Mouse (Mus musculus): ENCODE data around the gene Psma7. TPM values are rescaled to one million over a fixed set of nuclear protein-coding genes. Genes with fewer than 3 reads are reported as not detected.

Psma7 gene
- polyA plus RNA-seq, 1 experiment = 149 TPM

- Histone ChIP-seq H3K4me3 (replicated peaks; ENCODE audit: control insufficient read depth, low read depth, low read length) (no peak overlapping the region), H3K27ac (ENCODE audit: control insufficient read depth, insufficient read depth, low read depth, low read length, poor library complexity) (no peak overlapping the region), H3K4me1 (ENCODE audit: control insufficient read depth, insufficient read depth, low read length) (no peaks in the 10 kb centered on the region)
- TF ChIP-seq CTCF (IDR thresholded peaks at IDR 0.05; ENCODE audit: control insufficient read depth, insufficient read depth, low read length) = no peak
- TF ChIP-seq POLR2A (IDR thresholded peaks at IDR 0.05; ENCODE audit: borderline replicate concordance, control insufficient read depth, low read depth, low read length) = no peak
- WGBS = 89% methylated on average over 7 of the region's 7 CpGs
Observed at GRCm38 (mm10) chr2:180010686-180011085, 31.5 kb downstream of the Psma7 start.

DNA sequence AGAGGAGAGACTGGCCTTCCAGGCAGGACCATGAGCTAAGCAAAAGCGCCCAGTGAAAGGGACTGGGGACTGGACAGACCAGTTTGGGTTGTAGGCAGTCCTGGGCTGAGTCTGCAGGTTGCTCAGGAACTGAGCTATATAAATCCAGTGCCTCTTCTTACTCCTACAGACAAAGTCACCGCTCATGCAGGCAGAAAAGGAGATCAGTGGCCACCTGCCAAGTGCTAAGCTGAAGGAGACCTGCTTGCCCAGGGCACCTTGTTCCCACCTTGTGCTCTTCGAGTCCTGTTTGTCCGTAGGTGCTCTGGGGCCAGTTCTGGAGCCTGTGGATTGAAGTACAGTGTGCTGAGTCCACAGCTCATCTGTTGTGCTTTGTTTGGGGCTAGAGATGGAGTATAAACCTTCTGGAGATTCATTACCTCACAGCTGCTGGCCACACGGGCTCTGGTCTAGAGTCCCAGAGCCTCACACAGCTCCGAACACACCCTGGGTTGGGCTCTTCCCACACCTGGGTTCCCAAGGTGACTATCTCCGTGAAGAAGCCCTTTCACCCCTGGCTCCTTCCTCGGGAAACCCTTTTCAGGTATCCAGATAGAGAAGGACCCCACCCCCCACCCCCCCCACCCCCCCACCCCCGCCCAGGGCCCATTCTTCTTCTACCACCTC is 35.7 kb downstream of the Psma7 start:
- H3K27ac ChIP-seq (ENCODE audit: control insufficient read depth, insufficient read depth, low read depth, low read length, poor library complexity) = no peak overlapping the region
- H3K4me3 ChIP-seq (replicated peaks; ENCODE audit: control insufficient read depth, low read depth, low read length) = no peak overlapping the region
- H3K4me1 ChIP-seq (ENCODE audit: control insufficient read depth, insufficient read depth, low read length) = no peaks in the 10 kb centered on the region
- no peak for TF ChIP-seq CTCF (IDR thresholded peaks at IDR 0.05; ENCODE audit: control insufficient read depth, insufficient read depth, low read length)
- no peak for TF ChIP-seq POLR2A (IDR thresholded peaks at IDR 0.05; ENCODE audit: borderline replicate concordance, control insufficient read depth, low read depth, low read length)
- 53% methylated on average over 9 of the region's 9 CpGs for WGBS

DNA sequence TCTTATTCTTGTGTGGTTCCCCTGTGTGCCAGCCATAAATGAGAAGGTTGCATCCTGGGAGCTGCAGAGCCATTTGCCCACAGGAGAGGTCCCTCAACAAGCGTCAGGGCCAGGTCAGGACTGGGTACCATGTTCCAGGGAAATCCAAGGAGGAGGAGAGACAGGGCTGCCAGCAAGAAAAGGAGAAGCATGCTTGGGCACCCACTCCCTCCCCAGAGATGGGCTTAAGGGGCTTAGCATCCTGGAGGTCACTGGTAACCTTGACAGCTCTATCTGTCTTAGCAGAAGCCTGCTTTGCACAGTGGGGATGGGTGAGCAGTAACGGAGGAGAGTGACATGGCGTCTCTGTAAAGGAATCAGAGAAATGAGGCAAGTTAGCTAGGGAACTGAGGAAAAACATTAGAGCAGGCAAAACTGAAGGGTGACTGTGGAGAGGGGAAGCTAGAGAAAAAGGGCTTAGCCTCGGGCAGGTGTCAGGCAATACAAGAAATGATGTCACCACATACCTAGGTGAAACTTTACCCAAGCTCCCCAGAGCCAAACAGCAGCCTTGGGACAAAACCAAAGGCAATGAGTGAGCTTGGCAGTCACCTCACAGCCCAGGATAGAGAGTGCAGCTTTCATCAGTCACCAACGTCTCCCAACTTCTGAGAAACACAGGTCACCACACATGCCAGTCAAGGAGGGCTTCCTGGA is 36.4 kb downstream of the Psma7 start:
- no peak overlapping the region for H3K4me3 ChIP-seq (replicated peaks; ENCODE audit: control insufficient read depth, low read depth, low read length)
- WGBS = 53% methylated on average over 5 of the region's 5 CpGs
- TF ChIP-seq CTCF (IDR thresholded peaks at IDR 0.05; ENCODE audit: control insufficient read depth, insufficient read depth, low read length) = no peak
- TF ChIP-seq POLR2A (IDR thresholded peaks at IDR 0.05; ENCODE audit: borderline replicate concordance, control insufficient read depth, low read depth, low read length) = no peak

DNA sequence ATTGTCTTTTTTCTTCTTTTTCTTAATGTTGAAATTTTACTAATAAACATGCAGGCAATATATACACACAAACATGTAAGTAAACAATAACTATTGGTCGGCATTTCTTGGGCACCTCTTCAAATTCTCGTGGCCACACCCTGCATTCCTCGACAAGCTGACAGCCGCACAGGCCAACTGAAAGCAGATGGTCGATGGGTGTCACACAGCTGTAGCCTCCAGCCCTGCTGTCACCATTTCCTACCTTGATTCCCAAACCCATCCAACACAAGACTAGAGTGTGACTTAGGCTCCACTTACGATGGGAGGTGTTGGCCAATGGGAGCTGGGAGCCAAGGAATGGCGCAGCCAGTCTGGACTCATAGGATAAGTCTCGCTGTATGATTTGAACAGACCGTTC is 40.6 kb downstream of the Psma7 start:
- Histone ChIP-seq H3K27ac (ENCODE audit: control insufficient read depth, insufficient read depth, low read depth, low read length, poor library complexity) (no peak overlapping the region), H3K4me1 (ENCODE audit: control insufficient read depth, insufficient read depth, low read length) (no peaks in the 10 kb centered on the region), H3K4me3 (replicated peaks; ENCODE audit: control insufficient read depth, low read depth, low read length) (no peak overlapping the region)
- WGBS = 85% methylated on average over 9 of the region's 9 CpGs
- TF ChIP-seq POLR2A (IDR thresholded peaks at IDR 0.05; ENCODE audit: borderline replicate concordance, control insufficient read depth, low read depth, low read length) (no peak), CTCF (IDR thresholded peaks at IDR 0.05; ENCODE audit: control insufficient read depth, insufficient read depth, low read length) (no peak)

More for the DNA sequence above, 36.4 kb downstream of the Psma7 start:
- Histone ChIP-seq H3K4me1 (ENCODE audit: control insufficient read depth, insufficient read depth, low read length) (no peaks in the 10 kb centered on the region), H3K27ac (ENCODE audit: control insufficient read depth, insufficient read depth, low read depth, low read length, poor library complexity) (no peak overlapping the region)

DNA sequence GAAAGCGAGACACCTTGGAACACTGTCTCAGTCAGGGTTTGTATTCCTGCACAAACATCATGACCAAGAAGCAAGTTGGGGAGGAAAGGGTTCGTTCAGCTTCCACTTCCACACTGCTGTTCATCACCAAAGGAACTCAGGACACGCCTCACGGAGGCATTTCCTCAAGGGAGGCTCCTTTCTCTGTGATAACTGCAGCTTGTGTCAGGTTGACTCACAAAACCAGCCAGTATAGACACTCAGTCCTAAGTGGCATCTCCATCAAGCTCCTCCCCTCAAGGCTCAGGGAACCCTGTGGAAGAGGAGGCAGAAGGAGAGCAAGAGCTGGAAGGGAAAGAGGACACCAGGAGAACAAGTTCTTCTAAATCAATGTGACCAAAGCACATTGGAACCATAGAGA is 43.8 kb downstream of the Psma7 start:
- no peak overlapping the region for H3K27ac ChIP-seq (ENCODE audit: control insufficient read depth, insufficient read depth, low read depth, low read length, poor library complexity)
- WGBS = 67% methylated on average over 4 of the region's 4 CpGs
- TF ChIP-seq POLR2A (IDR thresholded peaks at IDR 0.05; ENCODE audit: borderline replicate concordance, control insufficient read depth, low read depth, low read length) (no peak), CTCF (IDR thresholded peaks at IDR 0.05; ENCODE audit: control insufficient read depth, insufficient read depth, low read length) (no peak)
- H3K4me3 ChIP-seq (replicated peaks; ENCODE audit: control insufficient read depth, low read depth, low read length) = no peak overlapping the region
- no peaks in the 10 kb centered on the region for H3K4me1 ChIP-seq (ENCODE audit: control insufficient read depth, insufficient read depth, low read length)

DNA sequence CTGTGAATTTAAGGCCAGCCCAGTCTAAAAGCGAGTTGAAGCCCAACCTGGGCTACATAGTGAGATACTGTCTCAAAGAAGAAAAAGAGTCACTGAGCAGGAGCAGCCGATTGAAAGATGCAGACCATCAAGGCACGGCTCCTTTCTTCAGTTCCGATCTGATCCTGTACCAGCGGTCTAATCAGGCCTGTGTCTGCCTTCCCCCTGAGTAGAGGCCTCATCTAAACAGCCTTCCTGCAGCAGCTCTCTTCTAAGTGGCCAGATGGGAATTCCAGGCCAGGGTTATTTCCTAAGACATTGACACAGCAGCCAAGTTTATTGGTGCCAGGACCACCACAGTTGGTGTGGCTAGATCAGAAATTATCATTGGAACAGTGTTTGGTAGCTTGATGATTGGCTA is 49.2 kb downstream of the Psma7 start:
- TF ChIP-seq CTCF (IDR thresholded peaks at IDR 0.05; ENCODE audit: control insufficient read depth, insufficient read depth, low read length) = no peak
- no peak for TF ChIP-seq POLR2A (IDR thresholded peaks at IDR 0.05; ENCODE audit: borderline replicate concordance, control insufficient read depth, low read depth, low read length)
- no peak overlapping the region for H3K4me3 ChIP-seq (replicated peaks; ENCODE audit: control insufficient read depth, low read depth, low read length)
- H3K27ac ChIP-seq (ENCODE audit: control insufficient read depth, insufficient read depth, low read depth, low read length, poor library complexity) = no peak overlapping the region
- 78% methylated on average over 5 of the region's 5 CpGs for WGBS
- H3K4me1 ChIP-seq (ENCODE audit: control insufficient read depth, insufficient read depth, low read length) = no peaks in the 10 kb centered on the region

DNA sequence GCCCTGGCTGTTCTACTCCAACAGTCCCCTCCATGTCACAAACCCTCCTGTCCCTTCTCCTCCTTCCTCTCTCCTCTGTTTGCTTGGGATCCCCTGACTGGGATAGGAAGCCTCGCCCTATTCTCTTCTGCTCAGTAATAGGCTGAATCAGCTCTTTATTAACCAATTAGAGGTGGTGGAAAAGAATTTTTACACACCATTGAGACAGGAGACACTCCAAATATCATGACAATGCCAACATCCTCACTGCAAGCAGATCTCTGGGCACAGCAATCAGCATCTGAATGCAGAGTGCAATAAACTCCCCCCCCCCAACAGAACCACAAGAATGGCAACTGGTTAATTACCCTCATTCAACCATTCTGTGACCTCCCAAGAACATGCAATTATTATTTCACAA is 53.1 kb downstream of the Psma7 start:
- no peak overlapping the region for H3K27ac ChIP-seq (ENCODE audit: control insufficient read depth, insufficient read depth, low read depth, low read length, poor library complexity)
- WGBS = 75% methylated on average over 1 of the region's 1 CpGs
- no peak overlapping the region for H3K4me3 ChIP-seq (replicated peaks; ENCODE audit: control insufficient read depth, low read depth, low read length)
- TF ChIP-seq POLR2A (IDR thresholded peaks at IDR 0.05; ENCODE audit: borderline replicate concordance, control insufficient read depth, low read depth, low read length) (no peak), CTCF (IDR thresholded peaks at IDR 0.05; ENCODE audit: control insufficient read depth, insufficient read depth, low read length) (no peak)
- no peaks in the 10 kb centered on the region for H3K4me1 ChIP-seq (ENCODE audit: control insufficient read depth, insufficient read depth, low read length)

GRCm38 (mm10) chr2:179986437-179987022 is 55.7 kb downstream of the Psma7 start:
- Histone ChIP-seq H3K27ac (ENCODE audit: control insufficient read depth, insufficient read depth, low read depth, low read length, poor library complexity) (no peak overlapping the region), H3K4me1 (ENCODE audit: control insufficient read depth, insufficient read depth, low read length) (peaks cover 2% of the 10 kb centered on the region), H3K4me3 (replicated peaks; ENCODE audit: control insufficient read depth, low read depth, low read length) (no peak overlapping the region)
- TF ChIP-seq POLR2A (IDR thresholded peaks at IDR 0.05; ENCODE audit: borderline replicate concordance, control insufficient read depth, low read depth, low read length) (no peak), CTCF (IDR thresholded peaks at IDR 0.05; ENCODE audit: control insufficient read depth, insufficient read depth, low read length) (no peak)
- 38% methylated on average over 10 of the region's 10 CpGs for WGBS

Other genes starting within 250 kb of the Psma7 start
- gene Taf4, start 65.8 kb downstream of the Psma7 start, polyA plus RNA-seq (2011; ENCODE audit: insufficient read depth, insufficient read length, low replicate concordance, missing spikeins) = 14.0 and 22.9 TPM in 2 replicates
- gene Lsm14b, start 17.4 kb downstream of the Psma7 start, polyA plus RNA-seq (2011; ENCODE audit: insufficient read depth, insufficient read length, low replicate concordance, missing spikeins) = 19.9 and 37.9 TPM in 2 replicates
- gene Ss18l1, start 76 bp upstream of the Psma7 start, polyA plus RNA-seq (2011; ENCODE audit: insufficient read depth, insufficient read length, low replicate concordance, missing spikeins) = 1.4 and 1.9 TPM in 2 replicates
- gene Mtg2, start 28.2 kb upstream of the Psma7 start, polyA plus RNA-seq (2011; ENCODE audit: insufficient read depth, insufficient read length, low replicate concordance, missing spikeins) = 3.5 and 8.2 TPM in 2 replicates
- not detected in 2 replicates for gene Hrh3, start 62.1 kb upstream of the Psma7 start, polyA plus RNA-seq (2011; ENCODE audit: insufficient read depth, insufficient read length, low replicate concordance, missing spikeins)
- 10.2 and 14.2 TPM in 2 replicates for gene Osbpl2, start 76.9 kb upstream of the Psma7 start, polyA plus RNA-seq (2011; ENCODE audit: insufficient read depth, insufficient read length, low replicate concordance, missing spikeins)
- gene Adrm1, start 129.1 kb upstream of the Psma7 start, polyA plus RNA-seq (2011; ENCODE audit: insufficient read depth, insufficient read length, low replicate concordance, missing spikeins) = 45.5 and 50.2 TPM in 2 replicates
- 1.5 and 6.6 TPM in 2 replicates for gene Lama5, start 183.4 kb upstream of the Psma7 start, polyA plus RNA-seq (2011; ENCODE audit: insufficient read depth, insufficient read length, low replicate concordance, missing spikeins)
- gene Rps21, start 214.9 kb upstream of the Psma7 start, polyA plus RNA-seq (2011; ENCODE audit: insufficient read depth, insufficient read length, low replicate concordance, missing spikeins) = 1,144 and 1,728 TPM in 2 replicates
- gene Cables2, start 231.1 kb upstream of the Psma7 start, polyA plus RNA-seq (2011; ENCODE audit: insufficient read depth, insufficient read length, low replicate concordance, missing spikeins) = 12.2 and 16.3 TPM in 2 replicates
- gene Rbbp8nl, start 247.4 kb upstream of the Psma7 start, polyA plus RNA-seq (2011; ENCODE audit: insufficient read depth, insufficient read length, low replicate concordance, missing spikeins) = not detected in 2 replicates